Mouse (Mus musculus) heart, postnatal 14 days (tissue): ENCODE results near the gene Kdm2b. TPM values are rescaled to one million over a fixed set of nuclear protein-coding genes. Genes with fewer than 3 reads are reported as not detected.
A peak's percentile ranks its signal among the peaks of the same experiment; 100 is the strongest.
"Not testable (repeated sequence)": the region's sequence is repeated elsewhere in the genome, so short reads cannot be mapped to it uniquely, and the experiment has no call there.

Experiments used
- DNase-seq, 2 experiments: peaks; one replicate each; pipeline ENCODE4 v3.0.0; 2021 to 2022
- intact Hi-C: fragments of 180-260 bp; cut with DNase I; formaldehyde crosslinking; loops from one replicate; pipeline ENCODE4 v1.15.1; 2025
- total RNA-seq, 2 experiments: library from RNA; stranded (reverse); gene quantifications; 2 replicates each; pipeline ENCODE4 v1.2.3; 2021

Gene Kdm2b
- total RNA-seq, 2 experiments from 2014 or later, result 16.9 to 17.3 TPM

DNA sequence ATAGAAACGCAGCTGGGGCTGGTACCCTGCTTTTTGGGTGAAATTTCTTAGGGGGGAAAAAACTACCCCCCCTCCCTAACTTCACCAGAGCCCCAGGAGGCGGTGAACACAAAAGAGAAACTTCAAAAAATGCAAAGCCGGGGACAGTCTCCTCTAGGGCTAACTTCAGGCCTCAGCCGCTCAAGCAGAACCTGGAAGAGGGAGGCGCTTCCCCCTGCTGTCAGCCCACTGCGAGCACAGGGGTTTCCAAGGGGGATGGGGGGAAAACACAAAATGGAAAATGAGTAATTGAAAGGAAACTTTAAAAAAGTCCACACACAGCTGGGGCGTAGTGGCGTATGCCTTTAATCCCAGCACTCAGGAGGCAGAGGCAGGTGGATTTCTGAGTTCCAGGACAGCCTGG, 3.5 kb downstream of the Kdm2b start:
- intact Hi-C loops, result no loop called here
- no peak for DNase-seq

DNA sequence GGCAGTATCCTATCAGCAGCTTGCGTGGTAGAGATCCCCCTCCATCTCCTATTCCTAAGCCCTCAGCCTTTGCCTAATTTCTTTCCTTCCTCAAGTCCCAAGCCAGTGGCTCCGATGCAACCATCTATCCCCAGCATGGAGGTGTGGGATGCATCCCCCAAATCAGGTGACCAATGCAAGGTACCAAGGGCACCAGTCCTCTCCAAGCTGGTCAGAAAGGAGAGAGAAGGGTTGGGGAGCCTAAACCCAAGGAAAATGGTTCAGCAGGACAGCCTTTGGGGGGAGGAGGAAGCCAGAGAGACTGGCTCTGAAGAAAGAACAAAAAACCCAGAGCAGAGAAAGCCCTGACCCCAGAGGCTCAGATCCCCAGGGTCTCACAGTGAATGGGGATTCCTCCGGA, 4.3 kb downstream of the Kdm2b start:
- intact Hi-C loops, result no loop called here
- no peak for DNase-seq

DNA sequence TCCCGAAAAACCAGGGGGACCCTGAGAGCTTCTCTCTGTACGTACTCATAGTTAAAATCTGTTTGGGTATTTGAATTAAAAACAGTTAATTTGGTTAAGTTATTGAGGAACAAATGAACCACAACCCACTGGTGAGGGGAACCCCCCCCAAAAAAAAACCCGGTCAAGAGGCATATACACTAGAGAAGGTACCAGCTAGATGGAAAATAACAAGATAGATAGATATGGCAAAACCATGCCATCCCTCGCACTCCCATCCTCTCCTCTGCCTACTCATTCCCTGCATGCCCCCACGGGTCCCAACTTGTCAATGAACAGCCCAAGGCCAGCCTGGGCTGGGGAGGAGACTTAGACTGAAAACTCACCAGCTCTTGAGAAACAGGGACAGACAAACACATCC, 5.1 kb downstream of the Kdm2b start:
- no peak for DNase-seq
- intact Hi-C loops, result no loop called here

DNA sequence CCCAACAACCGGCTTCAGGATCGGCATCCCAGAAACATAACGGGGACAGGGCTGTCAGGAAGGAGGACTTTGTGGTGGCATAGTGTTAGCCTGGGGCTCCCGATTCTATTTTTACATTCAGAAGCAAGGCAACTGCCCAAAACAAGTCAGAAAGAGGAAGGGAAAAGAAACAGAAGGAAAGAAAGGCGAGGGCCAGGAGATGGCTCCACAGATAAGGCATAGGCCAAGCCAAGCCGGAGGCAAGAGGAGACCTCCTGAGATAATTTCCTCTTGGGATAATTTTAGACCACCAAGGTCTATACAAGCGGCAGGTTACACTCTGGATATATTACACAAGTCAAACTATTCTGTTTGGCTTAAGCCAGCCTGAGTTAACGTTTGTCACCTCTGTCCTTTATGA, 10.7 kb downstream of the Kdm2b start:
- no peak for DNase-seq
- intact Hi-C loops, result no loop called here

DNA sequence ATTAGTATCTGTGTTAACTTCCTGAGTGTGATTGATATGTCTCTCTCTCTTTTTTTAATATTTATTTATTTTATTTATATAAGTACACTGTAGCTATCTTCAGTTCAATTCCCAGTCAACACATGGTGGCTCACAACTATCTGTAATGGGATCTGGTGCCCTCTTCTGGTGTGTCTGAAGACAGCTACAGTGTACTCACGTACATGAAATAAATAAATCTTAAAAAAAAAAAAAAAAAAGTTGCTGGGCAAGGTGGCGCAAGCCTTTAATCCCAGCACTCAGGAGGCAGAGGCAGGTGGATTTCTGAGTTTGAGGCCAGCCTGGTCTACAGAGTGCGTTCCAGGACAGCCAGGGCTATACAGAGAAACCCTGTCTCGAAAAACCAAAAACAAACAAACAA, 14.9 kb downstream of the Kdm2b start:
- DNase-seq, intact Hi-C loops: not testable (repeated sequence)

DNA sequence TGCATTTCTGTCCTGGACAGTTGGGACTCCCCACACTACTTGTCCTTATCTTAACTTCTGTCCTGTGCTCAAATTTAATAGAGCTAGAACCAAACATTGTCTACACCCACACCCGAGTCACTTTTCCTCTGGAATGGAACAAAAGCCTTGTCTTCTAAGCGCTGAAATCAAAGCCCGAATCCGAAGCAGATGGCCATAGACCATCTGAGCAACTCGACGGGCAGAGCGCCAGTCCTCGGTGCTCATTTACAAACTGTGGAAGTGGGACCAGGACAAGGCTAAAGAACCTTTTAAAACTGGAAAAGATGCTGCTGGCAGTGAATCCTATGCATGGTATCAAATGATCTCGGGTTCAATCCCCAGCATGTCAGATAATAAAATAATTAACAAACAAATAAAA, 17.5 kb downstream of the Kdm2b start:
- intact Hi-C loops, result no loop called here

DNA sequence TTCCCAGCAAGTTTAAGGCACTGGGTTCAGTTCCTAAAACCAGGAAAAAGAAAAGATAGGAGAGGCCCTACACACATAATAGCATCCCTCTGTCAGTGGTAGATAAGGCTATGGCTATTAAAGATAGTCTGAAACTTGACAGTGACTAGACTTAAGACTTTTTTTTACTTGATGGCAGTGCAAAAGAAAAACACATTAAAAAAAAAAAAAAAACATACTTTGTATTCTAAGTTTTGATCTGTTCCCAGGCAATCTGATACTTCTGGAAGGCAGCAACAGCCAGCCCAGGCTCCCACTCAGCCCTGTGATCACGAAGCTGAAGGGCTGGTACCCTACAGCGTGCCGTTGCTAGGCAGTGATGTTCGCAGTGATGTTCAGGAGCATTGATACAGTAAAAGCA, 18.2 kb downstream of the Kdm2b start:
- intact Hi-C loops, result no loop called here
- no peak for DNase-seq

More for the DNA sequence above, 17.5 kb downstream of the Kdm2b start:
- no peak for DNase-seq

DNA sequence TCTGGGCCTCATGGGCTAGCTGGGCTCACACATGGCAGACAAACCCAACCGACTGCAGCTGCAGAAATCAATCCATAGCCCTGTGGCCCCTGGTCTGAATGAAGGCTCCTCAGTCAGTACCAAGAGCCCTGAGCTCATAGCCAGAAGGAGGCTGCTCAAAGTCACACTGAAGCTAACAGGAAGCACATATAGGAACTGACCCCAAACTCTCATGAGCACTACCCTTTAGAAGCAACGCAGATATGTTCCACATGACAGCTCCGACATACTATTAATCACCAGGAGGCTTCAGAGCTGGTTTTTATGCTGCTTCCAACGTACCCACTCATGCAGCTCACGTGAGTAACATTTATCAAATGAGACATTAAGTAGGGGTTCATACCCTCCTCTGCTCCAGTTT, 19.6 kb downstream of the Kdm2b start:
- intact Hi-C loops, result no loop called here
- DNase-seq, result no peak

DNA sequence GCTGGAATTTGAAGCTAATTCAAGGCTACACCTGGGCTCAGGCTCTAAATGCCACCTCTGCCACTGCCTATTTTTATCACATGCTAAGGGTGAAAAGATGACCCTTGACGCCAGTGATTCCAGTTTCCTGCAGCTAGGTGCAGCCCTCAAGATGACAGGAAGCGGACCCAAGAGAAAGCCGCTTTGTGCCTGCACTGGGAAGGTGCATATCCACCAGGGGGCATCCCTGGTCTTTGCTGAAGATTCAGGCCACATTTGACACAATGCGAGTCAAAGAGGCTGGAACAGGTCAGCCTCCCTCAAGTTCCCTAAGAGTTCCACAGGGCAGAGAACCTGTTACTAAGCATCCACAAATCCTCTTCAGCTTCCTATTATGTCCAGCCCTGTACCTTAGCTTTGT, 21.3 kb downstream of the Kdm2b start:
- intact Hi-C loops, result loop anchor here (1.0 to 5.0 kb wide), 3 partner anchors 44 to 204 kb away; no protein-coding TSS in a partner anchor
- peak; percentile 81 to 89 for DNase-seq

DNA sequence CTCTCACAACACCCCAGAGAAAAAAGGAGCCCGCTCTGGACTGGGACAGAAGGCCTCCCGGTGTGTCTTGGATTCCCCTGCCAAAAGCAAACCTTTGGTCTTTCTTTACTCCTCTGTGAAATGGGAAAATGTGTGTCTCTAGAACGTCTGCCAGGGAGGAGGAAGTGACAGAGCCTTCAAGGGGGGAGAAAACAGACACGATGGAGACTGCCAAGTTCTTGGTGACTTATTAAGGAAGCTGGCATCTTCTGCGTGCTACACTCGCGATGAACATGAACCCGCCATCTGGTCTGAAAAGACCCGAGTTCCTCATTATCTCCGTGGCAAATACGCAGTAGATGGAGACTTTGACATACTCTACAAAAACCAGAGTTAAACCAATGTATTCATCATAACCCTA, 24.2 kb downstream of the Kdm2b start:
- DNase-seq, result no peak
- intact Hi-C loops, result loop anchor here (5.0 kb wide), 1 partner anchor 207 kb away; no protein-coding TSS in a partner anchor

DNA sequence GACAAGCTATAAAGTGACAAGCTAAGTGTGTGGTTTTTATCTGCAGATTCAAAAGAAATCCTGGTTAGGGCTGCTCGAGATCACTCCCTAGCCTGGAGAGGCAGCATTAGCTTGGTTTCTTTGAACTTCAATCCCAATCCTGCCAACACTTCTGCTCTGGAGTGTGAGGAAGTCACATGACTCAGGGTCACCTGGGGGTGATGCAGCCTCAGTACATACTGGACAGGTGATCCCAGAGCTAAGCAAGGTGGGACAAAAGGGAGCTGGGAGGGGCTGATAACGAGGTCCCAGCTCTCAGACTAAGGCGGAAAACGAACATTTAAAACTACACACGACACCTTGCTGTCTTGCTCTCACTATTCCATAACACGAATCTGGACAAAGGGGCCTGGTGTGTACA, 24.8 kb downstream of the Kdm2b start:
- no peak for DNase-seq
- intact Hi-C loops, result loop anchor here (5.0 kb wide), 1 partner anchor 207 kb away; no protein-coding TSS in a partner anchor

DNA sequence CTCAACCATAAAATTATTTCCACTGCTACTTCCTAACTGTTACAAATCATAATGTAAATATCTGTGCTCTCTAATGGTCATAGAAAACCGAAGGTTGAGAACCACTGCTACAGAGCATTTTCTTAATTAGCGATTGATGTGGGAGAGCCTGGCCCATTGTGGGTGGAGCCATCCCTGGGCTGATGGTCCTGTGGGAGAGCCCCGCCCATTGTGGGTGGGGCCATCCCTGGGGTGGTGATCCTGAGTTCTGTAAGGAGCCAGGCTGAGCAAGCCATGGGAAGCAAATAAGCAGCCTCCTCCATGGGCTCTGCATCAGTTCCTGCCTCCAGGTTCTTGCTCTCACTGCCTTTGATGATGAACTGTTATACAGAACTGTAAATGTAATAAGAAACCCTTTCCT, 27.7 kb downstream of the Kdm2b start:
- DNase-seq, result no peak
- intact Hi-C loops, result no loop called here

DNA sequence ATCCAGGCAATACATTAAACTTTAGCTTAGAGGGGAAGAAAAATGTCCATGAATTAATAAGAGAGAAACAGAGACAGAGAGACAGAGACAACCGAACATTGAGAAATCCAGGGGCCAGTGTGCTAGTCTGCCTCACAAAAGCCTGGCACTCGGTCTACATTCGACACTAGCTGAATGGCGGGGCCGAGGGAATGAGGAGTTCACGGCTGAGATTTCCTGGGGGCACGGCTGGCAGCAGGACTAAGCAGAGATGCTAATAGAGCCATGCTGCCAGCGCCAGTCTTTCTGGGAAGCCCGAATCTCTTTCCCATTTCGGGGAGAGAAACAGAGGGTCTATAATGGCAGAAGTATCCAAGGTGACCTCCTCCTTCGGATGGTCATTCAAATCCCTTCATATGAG, 30.2 kb downstream of the Kdm2b start:
- intact Hi-C loops, result no loop called here
- DNase-seq, result no peak

DNA sequence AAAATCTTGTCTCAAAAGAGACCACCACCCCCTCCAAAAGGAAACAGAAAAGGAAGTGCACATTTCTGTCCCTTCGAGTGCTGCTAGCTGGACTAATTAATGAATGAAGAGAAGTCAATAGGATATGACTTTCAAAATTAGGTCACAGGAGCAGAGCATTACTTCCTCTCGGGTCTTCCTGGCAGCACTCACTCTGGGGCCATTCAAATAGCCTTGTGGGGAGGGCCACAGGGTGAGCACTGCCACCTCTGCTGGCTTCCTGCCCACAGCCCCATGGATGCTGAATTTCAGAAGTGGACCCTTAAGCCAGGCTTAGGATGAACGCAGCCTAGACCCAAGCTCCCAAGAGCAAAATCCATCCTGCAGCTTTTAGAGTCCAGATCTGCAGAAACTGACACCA, 33.6 kb downstream of the Kdm2b start:
- DNase-seq, result no peak
- intact Hi-C loops, result no loop called here

DNA sequence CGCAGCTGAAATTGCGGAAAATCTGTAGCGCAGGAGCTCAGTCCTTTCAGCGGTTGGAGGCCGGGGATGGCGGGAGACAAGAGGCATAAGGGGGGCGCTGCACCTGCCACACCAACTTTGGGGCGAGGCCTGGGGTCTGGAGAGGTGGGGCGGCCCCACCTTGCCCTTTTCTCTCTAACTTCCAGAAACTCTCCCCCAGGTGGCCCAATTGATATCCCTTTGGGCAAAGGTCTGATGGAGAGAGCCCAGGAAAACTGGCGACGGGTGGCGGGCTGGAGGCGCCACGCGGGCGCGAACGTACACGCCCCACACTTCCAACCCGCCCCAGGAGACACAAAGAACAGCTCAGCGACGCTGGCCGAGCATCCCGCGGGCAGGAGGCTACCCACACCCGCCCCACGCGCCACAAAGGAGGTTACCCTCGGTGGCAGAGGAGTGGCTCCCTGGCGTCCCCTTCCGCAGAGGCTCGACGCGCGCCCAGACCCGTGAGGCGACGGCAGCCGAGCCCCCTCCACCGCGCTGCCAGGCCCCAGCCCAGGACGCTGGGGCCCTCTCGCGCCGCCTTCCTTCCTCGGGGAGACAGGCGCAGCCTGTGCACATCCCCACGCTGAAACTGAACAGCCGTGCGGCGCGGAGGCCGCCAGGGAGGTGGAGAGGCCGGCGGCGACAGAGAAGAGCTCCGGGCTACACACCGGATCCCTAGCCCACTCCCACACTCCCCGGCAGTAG, 37.5 kb downstream of the Kdm2b start:
- intact Hi-C loops, result no loop called here
- peak; percentile 29 to 30 for DNase-seq

DNA sequence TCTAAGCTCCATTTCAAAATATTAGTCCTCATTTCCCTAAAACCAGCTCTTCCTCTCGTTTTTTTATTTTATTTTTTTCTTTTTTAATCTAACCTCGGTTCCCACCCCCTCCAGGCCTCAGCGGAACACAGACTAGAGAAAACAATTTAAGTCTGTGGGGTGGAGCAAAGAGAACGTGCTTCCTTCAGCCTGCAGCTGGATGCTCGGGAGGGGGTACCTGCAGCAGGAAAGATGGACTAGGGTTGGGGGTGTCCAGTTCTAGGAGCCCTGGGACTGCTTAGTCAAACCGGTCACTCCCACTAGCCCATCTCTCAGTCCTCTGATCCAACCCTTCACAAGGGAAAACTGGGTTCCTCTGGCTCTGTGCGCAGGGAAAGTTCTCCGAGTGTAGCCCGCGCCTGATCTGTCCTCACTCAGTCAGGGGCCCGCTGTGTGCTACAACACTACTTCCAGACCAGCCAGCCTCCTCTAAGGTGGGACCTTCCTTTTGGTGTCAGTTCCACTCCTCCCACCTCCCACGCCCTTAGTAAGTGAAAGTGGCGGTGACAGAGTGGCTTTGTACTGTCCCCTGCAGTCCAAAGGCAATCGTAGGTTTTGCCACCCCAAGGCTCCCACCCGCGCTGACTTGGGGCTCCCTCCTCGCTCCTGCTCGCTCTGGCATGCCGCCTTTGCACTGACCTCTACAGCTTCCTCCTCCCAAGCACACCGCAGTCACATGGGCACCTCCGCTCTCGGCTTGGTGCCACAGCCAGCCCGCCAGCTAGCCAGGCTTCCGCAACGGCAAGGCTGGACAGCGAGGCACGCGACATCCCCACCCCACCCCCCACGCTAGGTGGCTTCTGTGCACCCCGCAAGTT, 38.3 kb downstream of the Kdm2b start:
- intact Hi-C loops, result no loop called here

DNA sequence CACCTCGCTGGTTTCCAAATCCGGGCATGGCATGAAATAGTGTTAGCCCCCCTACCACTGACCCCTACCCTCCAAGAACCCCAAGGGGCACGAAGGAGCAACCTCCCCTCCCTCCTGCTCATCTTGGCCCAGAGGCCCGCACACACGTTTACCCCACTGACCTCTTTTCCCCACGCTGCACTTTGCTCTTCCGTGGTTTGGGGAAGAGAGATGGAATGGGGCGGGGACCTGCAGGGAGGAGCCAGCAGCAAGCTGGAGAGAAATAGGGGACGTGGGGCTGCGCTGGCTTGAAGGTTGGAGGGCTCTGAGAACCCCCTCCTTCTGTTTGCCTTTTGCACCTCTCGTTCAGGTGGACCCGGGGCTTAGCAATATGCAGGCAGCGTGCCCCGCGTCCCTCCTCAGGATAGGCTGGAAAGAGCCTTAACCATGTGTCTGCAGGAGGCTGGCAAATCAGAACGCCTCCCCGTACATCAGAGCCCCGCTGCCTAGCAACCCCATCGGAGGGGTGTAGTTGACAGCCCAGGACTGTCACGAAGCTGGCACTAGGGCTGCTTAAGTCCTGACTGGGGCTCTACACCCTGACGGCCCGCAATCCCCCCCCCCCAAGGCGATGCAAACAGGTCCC, 39.2 kb downstream of the Kdm2b start:
- intact Hi-C loops, result no loop called here
- DNase-seq, result peak in 1 of 2 experiments; percentile 21

More for the DNA sequence above, 38.3 kb downstream of the Kdm2b start:
- peak; percentile 69 to 75 for DNase-seq

DNA sequence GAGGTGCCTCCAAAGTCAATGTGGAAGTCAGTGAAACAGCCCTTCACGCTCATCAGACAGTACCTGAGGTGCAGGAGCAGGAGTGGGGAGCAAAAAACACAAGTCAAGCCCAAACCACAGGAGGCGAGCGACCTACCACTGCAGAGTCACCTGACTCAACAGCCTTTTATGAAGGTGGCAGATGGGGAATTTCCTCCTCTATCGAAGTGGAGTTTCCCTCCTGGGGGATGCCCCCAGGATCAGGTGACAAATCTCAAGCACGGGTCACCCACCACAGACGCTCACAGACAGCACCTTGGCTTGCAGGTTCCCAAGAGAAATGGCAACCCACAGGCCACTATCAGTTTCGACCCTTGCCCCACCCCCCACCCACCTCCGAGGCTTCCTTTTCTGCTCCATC, 40.5 kb downstream of the Kdm2b start:
- DNase-seq, result no peak
- intact Hi-C loops, result no loop called here

DNA sequence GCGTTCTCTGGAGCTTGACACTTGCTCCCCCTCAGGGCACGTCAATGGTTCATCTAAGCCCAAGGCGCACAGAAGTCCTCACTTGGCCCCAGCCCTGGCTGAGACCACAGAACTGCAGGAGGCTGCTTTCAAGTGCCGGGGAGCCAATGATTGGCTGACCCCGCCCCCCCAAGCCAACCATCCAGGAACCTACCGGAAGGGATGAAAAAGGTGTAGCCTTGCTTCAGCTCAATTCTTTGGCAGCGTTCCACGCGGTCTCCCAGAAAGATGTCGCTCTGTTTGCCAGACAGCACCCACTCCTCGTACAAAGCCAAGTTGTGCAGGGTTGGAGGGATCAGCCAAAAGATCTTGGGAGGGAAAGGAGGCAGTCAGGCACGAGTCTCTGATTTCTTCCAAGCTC, 42.1 kb downstream of the Kdm2b start:
- intact Hi-C loops, result no loop called here
- DNase-seq, result no peak

DNA sequence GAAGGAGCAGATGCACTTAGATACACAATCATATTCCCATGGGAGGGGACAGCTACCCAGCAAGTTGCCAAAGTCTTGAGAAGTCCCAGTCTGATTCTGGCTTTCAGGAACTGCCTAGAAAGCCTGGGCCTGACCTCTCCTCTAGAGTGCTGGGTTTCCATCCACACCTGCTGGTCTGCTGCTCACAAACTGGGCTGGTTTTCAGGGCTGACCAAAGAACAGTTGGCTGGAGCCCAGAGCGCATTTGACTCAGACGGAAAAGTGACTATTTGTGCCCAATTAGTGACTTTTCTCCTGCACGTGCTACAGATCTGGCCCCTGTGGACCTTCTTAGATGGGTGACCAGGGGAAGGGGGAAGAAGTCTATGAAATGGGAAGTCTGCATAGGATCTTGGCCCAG, 50.9 kb downstream of the Kdm2b start:
- peak in 1 of 2 experiments; percentile 34 for DNase-seq
- intact Hi-C loops, result no loop called here

DNA sequence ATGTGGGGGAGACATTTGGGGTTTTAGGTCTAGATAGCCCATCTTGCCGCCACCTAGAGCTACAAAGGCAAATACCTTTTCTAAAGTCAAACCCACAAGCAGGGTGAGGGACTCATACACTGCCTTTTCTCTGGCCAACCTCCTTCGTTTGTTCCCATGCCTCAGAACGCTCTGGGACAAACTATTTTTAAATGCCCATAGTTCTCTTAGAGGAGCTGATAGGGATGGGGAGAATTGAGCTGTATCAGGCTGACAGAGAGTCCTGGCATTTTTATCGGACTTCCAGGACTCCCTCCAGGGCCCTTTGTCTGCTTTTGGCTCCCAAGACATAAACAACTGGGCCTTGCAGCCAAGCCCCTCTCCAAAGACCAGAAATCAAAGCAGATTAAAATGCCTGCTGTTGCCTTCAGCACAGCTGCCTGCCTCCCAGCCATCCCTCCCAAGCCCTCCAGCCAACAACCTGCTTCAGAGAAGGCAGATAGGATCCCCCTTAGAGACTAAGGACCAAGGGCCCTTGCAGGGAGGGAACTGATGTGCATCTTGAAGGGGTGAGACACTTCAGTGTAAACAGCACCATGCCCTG, 51.6 kb downstream of the Kdm2b start:
- peak in 1 of 2 experiments; percentile 11 for DNase-seq
- intact Hi-C loops, result no loop called here
